Mouse (Mus musculus): ENCODE results near the gene Cdon. TPM values are rescaled to one million over a fixed set of nuclear protein-coding genes. Genes with fewer than 3 reads are reported as not detected.

Gene Cdon
- polyA plus RNA-seq, 1 experiment from 2014 or later: 8.5 TPM

DNA sequence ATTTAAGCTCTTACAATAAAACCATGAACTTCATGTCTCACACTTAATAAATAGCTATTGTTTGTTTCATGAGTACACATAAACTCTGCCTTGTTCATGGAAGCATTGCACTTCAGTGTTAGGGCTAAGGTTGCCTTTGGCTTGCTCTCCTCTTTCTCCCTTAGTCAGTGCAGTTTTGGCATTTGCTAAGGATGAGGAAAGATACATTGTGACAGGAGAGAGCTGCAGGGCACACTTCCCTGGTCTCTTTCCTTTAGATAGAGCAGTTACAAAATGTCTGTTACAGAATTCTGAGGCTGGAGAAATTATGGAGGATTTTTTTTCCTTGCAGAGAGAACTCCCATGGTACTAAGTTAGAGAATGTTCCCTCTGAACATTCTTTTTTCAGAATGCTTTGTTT is 18.8 kb downstream of the Cdon start:
- Histone ChIP-seq H3K36me3 (no peaks in the 10 kb centered on the region), H3K9ac (no peak overlapping the region), H3K27ac (no peak overlapping the region), H3K9me3 (no peaks in the 10 kb centered on the region), H3K4me2 (replicated peaks) (no peak overlapping the region), H3K27me3 (replicated peaks) (no peaks in the 10 kb centered on the region), H3K4me1 (peaks cover 32% of the 10 kb centered on the region), H3K4me3 (no peak overlapping the region)
- no peak for ATAC-seq (ENCODE audit: low FRiP score, low read depth)

DNA sequence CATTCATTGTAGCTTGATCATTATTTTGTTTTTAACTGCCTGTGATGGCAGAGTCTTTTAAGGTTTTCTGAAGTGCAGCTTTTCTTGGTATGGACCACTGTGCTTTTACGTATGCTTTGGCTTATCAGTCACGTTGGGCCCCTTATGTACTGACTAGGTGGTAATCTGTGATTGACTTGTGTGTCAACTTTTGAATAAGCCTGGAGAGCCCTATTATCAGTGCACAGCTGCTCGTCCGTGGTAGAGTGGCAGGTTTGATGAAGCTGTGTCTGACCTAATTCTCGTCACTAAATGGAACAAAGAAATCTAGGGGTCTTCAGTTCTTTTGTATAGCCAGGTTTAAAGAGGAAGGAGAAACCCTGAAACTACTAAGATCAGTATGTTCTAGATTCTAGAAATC is 21.5 kb downstream of the Cdon start:
- H3K27me3 ChIP-seq (replicated peaks): no peaks in the 10 kb centered on the region
- H3K9me3 ChIP-seq: no peaks in the 10 kb centered on the region
- ATAC-seq (ENCODE audit: low FRiP score, low read depth): no peak
- peaks cover 19% of the 10 kb centered on the region for H3K4me1 ChIP-seq
- H3K27ac ChIP-seq: no peak overlapping the region
- WGBS: 18% methylated on average over 5 of the region's 5 CpGs
- no peaks in the 10 kb centered on the region for H3K36me3 ChIP-seq
- no peak overlapping the region for H3K4me3 ChIP-seq
- H3K4me2 ChIP-seq (replicated peaks): no peak overlapping the region
- H3K9ac ChIP-seq: no peak overlapping the region

DNA sequence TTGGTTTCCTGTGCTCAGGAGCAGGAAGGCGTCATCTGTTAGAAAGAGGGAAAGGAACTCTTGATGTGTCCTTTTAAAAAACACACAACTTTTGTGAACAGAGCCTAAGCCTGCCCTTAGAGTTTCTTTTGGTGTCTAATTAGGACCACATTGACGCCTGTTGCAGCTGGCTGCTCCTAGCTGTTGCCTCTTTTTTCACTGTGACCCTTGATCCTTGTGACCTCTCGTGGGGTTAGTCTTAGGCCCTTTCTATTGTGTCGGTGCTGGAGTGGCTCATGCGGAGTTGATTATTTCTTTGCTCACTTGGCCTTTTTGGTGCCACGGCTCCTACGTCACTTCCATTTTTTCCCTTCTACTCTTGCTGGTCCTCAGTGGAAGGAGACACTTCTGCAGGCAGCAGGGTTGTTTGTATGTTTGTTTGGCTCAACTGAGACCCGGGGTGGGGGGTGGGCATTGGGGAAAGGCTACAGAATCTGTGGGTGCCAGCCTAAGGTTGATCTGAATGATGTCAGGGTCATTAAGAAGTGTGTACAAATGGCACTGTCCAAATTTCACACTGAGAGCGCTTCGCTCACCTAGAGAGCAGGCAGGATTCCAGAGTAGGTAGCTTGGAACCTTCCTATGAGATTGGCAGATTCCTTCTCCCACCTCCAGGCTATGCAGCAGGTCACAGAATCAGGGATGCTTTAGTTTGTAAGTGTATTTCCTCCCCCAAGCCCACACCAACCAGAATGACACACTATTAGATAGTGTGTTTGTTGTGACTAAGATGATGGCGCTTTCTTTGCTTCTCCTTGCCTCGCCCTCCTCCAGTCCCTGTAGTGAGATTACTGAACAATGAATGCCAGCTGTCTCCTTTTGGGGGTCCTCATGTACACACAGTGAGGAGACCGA is 22.9 kb downstream of the Cdon start:
- Histone ChIP-seq H3K9ac (no peak overlapping the region), H3K27ac (no peak overlapping the region), H3K27me3 (replicated peaks) (no peaks in the 10 kb centered on the region), H3K4me2 (replicated peaks) (no peak overlapping the region), H3K4me3 (no peak overlapping the region), H3K9me3 (no peaks in the 10 kb centered on the region), H3K36me3 (no peaks in the 10 kb centered on the region), H3K4me1 (peaks cover 14% of the 10 kb centered on the region)
- WGBS: 44% methylated on average over 13 of the region's 13 CpGs
- no peak for ATAC-seq (ENCODE audit: low FRiP score, low read depth)

DNA sequence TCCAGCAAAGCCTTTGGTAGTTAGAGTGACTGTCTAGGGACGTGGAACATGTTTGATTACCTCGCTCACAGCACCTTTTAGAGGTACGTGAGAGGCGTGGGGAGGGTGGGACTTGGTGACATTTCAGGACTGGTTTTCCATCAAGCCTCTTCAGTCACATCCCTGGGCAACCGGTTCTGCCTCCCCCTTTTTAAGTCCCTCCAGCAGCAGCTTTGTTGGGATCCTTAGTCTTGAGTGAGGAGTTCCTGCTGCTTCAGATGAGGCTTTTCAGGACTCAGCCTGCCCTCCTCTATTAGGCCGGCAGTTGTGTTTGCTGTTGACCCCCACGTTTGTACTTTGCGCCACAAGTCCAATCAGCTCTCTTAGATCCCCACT is 23.6 kb downstream of the Cdon start:
- H3K9ac ChIP-seq: no peak overlapping the region
- peaks cover 14% of the 10 kb centered on the region for H3K4me1 ChIP-seq
- H3K27ac ChIP-seq: no peak overlapping the region
- H3K36me3 ChIP-seq: no peaks in the 10 kb centered on the region
- WGBS: 72% methylated on average over 8 of the region's 8 CpGs
- no peak for ATAC-seq (ENCODE audit: low FRiP score, low read depth)
- H3K9me3 ChIP-seq: no peaks in the 10 kb centered on the region
- no peak overlapping the region for H3K4me2 ChIP-seq (replicated peaks)
- no peak overlapping the region for H3K4me3 ChIP-seq
- H3K27me3 ChIP-seq (replicated peaks): no peaks in the 10 kb centered on the region

DNA sequence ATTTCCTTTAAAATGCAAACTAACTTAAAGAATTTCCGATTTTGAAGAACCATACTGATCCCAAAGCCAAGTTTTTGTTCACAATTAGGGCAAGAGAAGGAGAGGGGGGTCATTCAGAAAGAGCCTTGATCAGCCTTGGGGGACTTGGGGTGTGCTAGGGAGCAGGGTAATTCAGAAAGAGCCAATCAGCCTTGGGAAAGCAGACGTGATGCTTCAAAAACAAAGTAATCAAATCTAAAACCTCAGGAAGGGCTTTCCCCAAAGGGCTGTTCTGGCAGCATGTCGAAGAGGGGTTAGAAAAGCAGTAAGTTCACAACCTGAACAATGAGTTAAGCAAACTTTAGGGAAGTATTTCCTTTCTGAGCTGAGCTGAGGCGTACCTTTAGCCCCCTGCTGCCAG is 26.0 kb downstream of the Cdon start:
- Histone ChIP-seq H3K9ac (no peak overlapping the region), H3K27ac (no peak overlapping the region)
- 74% methylated on average over 4 of the region's 4 CpGs for WGBS

DNA sequence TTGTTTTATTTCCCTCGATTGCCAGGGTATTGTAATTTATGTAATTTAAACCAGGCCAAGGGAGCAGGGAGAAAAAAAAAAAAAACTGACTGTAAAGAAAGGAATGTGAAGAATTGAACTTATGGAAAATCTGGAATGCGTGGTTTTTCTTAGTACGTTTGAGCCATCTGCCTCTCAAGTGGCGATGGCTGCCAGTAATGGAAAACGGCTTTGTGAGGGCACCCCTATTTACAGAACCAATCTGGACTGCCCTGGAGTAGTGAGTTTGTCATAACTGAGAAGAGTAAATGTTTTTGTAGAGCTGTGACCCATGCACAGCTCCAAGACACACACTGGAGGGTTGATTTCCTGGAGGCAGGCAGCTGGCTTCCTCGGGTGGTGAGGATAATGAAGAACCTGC is 32.4 kb downstream of the Cdon start:
- H3K27ac ChIP-seq: no peak overlapping the region
- no peak overlapping the region for H3K9ac ChIP-seq
- no peaks in the 10 kb centered on the region for H3K27me3 ChIP-seq (replicated peaks)
- H3K4me1 ChIP-seq: no peaks in the 10 kb centered on the region
- no peaks in the 10 kb centered on the region for H3K9me3 ChIP-seq
- WGBS: 61% methylated on average over 6 of the region's 6 CpGs
- ATAC-seq (ENCODE audit: low FRiP score, low read depth): no peak
- no peak overlapping the region for H3K4me3 ChIP-seq
- H3K36me3 ChIP-seq: peaks cover 52% of the 10 kb centered on the region
- H3K4me2 ChIP-seq (replicated peaks): no peak overlapping the region

More for the DNA sequence above, 26.0 kb downstream of the Cdon start:
- no peak overlapping the region for H3K4me3 ChIP-seq
- no peaks in the 10 kb centered on the region for H3K36me3 ChIP-seq
- H3K9me3 ChIP-seq: no peaks in the 10 kb centered on the region
- no peak for ATAC-seq (ENCODE audit: low FRiP score, low read depth)
- no peaks in the 10 kb centered on the region for H3K27me3 ChIP-seq (replicated peaks)
- peaks cover 14% of the 10 kb centered on the region for H3K4me1 ChIP-seq
- H3K4me2 ChIP-seq (replicated peaks): no peak overlapping the region

DNA sequence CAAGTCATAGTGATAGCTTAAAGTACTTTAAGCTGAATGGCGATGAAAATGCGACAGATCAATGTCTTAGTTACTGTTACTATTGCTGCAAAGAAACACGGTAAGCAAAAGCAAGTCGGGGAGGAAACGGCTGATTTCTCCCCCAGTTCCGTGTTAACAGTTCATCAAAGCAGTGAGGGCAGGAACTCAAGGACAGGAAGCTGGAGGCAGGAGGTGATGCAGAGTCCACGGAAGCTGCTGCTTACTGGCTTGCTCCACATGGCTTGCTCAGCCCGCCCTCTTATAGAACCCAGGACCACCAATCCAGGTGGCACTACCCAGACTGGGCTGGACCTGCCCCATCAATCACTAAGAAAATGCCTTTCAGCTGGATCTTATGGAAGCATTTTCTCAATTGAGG is 38.7 kb downstream of the Cdon start:
- no peak overlapping the region for H3K4me3 ChIP-seq
- no peaks in the 10 kb centered on the region for H3K4me1 ChIP-seq
- H3K27me3 ChIP-seq (replicated peaks): no peaks in the 10 kb centered on the region
- peaks cover 64% of the 10 kb centered on the region for H3K36me3 ChIP-seq
- H3K4me2 ChIP-seq (replicated peaks): no peak overlapping the region
- 80% methylated on average over 8 of the region's 8 CpGs for WGBS
- no peak overlapping the region for H3K9ac ChIP-seq
- H3K9me3 ChIP-seq: no peaks in the 10 kb centered on the region
- no peak overlapping the region for H3K27ac ChIP-seq
- ATAC-seq (ENCODE audit: low FRiP score, low read depth): no peak

DNA sequence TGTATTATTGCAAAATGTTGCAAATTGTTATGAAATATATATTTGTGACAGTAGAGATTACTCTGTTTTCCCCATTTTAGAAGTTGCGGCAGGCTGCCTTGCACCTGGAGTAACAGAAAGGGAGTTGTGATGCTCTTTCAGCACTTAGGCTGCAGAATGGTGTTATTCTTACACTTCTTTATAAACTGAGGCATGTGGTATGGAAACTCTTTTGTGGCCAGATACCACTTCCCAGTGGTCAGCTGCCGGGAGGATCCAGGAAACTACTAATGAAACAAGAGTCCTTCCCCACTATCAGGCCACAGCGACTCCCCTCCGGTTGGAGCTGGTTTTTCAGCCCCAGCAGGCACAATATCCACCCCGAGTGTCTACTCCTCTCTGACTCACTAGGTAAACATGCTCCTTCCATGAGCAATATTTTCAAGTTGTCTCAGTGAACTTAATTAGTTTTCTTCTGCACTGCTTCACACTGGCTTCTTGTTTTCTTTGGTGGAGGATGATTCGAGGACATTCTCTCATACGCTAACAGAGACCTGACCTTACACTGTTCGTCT is 46.4 kb downstream of the Cdon start:
- H3K4me2 ChIP-seq (replicated peaks): no peak overlapping the region
- H3K27me3 ChIP-seq (replicated peaks): no peaks in the 10 kb centered on the region
- no peaks in the 10 kb centered on the region for H3K4me1 ChIP-seq
- 75% methylated on average over 8 of the region's 8 CpGs for WGBS
- H3K36me3 ChIP-seq: peaks cover 33% of the 10 kb centered on the region
- no peak overlapping the region for H3K27ac ChIP-seq
- no peak for ATAC-seq (ENCODE audit: low FRiP score, low read depth)
- no peaks in the 10 kb centered on the region for H3K9me3 ChIP-seq
- no peak overlapping the region for H3K4me3 ChIP-seq
- no peak overlapping the region for H3K9ac ChIP-seq

DNA sequence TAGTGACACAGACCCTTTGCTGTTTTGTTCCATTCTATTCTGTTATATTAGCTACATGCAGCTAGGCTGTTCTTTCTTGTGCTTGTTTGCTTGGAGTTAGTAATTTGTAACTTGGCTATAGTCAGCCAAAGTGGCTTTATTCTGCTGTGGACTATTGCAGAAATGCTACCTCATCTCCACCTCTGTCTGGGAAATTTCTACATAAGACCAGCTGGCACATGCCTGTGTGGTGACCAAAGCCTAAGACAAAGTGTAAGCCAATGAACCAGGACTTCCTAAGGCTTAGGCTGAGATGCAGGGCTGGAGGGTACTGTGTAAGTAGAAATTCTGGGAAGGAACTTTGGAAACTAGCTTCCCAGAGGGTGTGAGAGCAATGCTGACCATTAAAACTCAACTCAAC is 48.0 kb downstream of the Cdon start:
- ATAC-seq (ENCODE audit: low FRiP score, low read depth): no peak
- H3K4me3 ChIP-seq: no peak overlapping the region
- H3K4me1 ChIP-seq: no peaks in the 10 kb centered on the region
- H3K9ac ChIP-seq: no peak overlapping the region
- H3K36me3 ChIP-seq: peaks cover 27% of the 10 kb centered on the region
- no peak overlapping the region for H3K27ac ChIP-seq
- no peaks in the 10 kb centered on the region for H3K27me3 ChIP-seq (replicated peaks)
- H3K9me3 ChIP-seq: no peaks in the 10 kb centered on the region
- H3K4me2 ChIP-seq (replicated peaks): no peak overlapping the region

DNA sequence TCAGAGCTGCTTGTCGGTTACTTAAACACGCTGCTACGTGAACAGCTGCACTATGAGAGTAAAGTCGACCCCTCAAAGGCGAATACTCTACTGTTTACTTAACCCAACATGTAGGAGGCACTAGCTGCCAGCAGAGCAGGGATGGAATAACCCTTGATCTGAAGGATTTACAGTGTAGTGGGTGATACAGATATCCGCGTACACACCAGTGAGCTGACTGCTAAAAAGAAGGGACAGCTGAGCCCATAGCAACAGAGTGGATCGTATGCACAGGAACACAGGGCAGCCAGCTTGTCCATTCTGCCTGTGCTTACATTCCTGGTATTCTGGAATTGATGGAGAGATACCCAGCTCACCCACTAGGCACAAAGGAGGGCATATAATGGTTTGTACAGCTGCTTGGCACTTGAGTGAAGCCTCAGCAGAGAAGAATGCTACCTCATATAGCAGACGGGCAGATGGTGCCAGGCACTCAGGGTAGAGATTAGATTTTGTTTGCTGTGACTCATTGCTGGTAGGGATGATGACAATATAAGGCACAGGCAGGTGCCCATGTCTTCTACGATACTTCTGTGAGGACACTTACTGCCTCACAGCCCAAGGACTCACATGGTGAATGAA is 53.3 kb downstream of the Cdon start:
- no peaks in the 10 kb centered on the region for H3K27me3 ChIP-seq (replicated peaks)
- no peak for ATAC-seq (ENCODE audit: low FRiP score, low read depth)
- 80% methylated on average over 10 of the region's 10 CpGs for WGBS
- no peak overlapping the region for H3K4me3 ChIP-seq
- H3K27ac ChIP-seq: no peak overlapping the region
- no peaks in the 10 kb centered on the region for H3K9me3 ChIP-seq
- H3K9ac ChIP-seq: no peak overlapping the region
- H3K36me3 ChIP-seq: peaks cover 55% of the 10 kb centered on the region
- no peak overlapping the region for H3K4me2 ChIP-seq (replicated peaks)
- H3K4me1 ChIP-seq: no peaks in the 10 kb centered on the region

DNA sequence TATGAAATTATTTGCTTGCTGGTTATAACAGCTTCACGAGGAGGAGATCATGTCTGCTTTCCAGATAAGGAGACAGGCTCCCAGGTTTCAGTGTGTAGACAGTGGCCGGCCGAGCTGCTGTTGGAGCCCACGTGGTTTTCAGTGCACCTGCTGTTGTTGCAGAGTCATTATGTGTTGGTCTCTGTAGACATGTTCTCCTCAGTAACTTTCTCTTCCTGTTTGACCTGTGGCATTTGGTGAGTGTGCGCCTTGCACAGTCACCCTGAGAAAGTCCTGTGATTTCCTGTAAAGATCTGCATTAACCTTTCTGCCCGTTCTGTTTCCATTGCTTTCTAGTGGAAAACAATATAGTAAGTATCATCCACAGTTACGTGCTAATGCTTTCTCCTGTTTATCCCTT is 54.5 kb downstream of the Cdon start:
- no peaks in the 10 kb centered on the region for H3K27me3 ChIP-seq (replicated peaks)
- no peak overlapping the region for H3K4me2 ChIP-seq (replicated peaks)
- peaks cover 54% of the 10 kb centered on the region for H3K36me3 ChIP-seq
- no peak overlapping the region for H3K4me3 ChIP-seq
- ATAC-seq (ENCODE audit: low FRiP score, low read depth): no peak
- H3K4me1 ChIP-seq: no peaks in the 10 kb centered on the region
- H3K9ac ChIP-seq: no peak overlapping the region
- WGBS: 92% methylated on average over 7 of the region's 7 CpGs
- no peak overlapping the region for H3K27ac ChIP-seq
- no peaks in the 10 kb centered on the region for H3K9me3 ChIP-seq

DNA sequence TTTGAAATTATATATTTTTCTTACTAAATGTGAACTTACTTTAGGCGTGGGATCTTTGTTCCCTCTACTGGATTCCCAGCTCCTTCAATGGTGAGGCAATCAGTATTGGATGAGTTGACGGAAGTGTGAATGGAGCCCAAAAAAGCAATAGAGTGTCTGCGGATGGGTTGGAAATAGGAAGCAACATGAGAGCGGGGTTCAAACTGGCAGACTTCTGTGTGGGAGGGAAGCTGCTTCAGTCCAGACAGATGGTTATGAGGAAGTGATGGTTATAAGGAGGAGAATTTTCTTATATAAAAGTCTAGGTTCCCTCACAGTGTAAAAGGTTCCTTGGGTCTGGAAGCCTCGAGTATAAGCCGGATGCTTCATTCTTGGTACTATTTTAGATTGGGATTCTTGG is 58.5 kb downstream of the Cdon start:
- Histone ChIP-seq H3K9ac (no peak overlapping the region), H3K4me3 (no peak overlapping the region), H3K27ac (no peak overlapping the region), H3K4me1 (no peaks in the 10 kb centered on the region), H3K4me2 (replicated peaks) (no peak overlapping the region), H3K9me3 (no peaks in the 10 kb centered on the region), H3K36me3 (peaks cover 45% of the 10 kb centered on the region), H3K27me3 (replicated peaks) (no peaks in the 10 kb centered on the region)
- 94% methylated on average over 6 of the region's 6 CpGs for WGBS
- ATAC-seq (ENCODE audit: low FRiP score, low read depth): no peak

Measured in neural tube, embryonic 12.5 days (tissue).